Mouse (Mus musculus) embryonic stem cell, embryonic (primary cell): ENCODE measurements at regions not wholly inside any gene's neighbourhood (a gene's known extent, or its start where the extent isn't known, plus 50 kb on each side); places are given as distances from the start of the nearest gene placed in this dataset.
"Not testable (repeated sequence)": the region's sequence is repeated elsewhere in the genome, so short reads cannot be mapped to it uniquely, and the experiment has no call there.

ENCODE experiments used
- CTCF ChIA-PET, 4 experiments: fragments of 300-600 bp in 2 of 4; fragments of 350-600 bp in 2 of 4; sonication (Branson Sonifier 250); formaldehyde crosslinking; loops; one replicate each; lab custom pipeline; 2022; ENCODE audit warnings: inconsistent platforms in 2 of 4; lab: Charles Lee
- POLR2A ChIA-PET, 4 experiments: fragments of 300-600 bp in 2 of 4; fragments of 350-600 bp in 2 of 4; sonication (Branson Sonifier 250); formaldehyde crosslinking; loops; one replicate each; lab custom pipeline; 2022; ENCODE audit warnings: antibody characterized with exemption in 4 of 4, inconsistent platforms in 1 of 4; lab: Charles Lee

DNA sequence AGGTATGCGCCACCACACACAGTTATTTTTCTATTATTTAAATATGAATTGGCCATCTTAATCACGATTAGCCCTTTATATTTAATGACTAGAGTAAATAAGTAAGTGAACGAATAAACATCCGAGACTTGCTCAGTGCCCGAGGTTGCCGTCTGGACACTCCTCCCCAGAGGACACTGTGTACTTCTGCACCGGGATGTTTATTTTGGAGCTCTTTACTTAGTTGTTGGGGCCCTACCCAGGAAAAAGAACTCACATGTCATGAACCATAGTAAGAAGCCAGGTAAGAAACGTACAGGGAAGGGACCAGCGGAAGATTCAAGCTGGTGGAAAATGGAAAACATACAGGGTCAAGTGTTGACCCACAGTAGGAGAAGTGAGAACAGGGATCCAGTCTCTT lies 89.0 kb downstream of the Akr1d1 start:
- ChIA-PET POLR2A (interaction anchor here in 2 of 4 experiments (0.6 to 1.5 kb wide), 6 partner anchors 26 to 254 kb away, joined by 3 to 4 read pairs (median 3); no protein-coding TSS in a partner anchor), CTCF (no interaction called here)

DNA sequence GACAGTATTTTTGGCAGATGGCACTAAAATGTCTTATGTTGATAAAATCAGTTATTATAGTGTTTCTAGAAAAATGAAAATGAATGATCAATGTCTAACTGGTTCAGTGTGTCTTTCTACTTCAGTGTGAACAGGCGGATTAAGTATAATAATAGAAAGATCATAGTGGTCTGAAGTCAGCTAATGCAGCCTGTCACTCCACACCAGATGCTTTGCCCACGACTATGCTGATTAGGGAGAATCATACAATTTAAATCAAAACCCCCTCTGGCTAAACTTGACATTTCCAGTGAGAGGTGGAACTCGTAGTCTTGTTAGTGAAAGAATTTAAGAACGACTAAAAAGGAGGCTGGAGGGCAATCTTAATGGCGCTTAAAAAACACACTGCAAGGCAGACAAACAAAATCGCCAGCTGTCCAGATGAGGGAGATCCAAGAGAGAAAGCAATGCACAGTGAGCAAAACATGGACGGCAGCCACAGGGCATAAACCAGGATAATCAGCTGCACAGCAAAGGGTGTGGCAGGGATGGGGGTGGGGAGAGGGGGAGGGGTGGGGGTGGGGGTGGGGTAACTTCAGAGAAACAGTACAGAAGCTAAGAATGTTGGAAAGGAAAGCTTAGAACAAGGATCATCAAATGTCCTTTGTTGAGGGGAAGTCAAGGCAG lies 91.5 kb downstream of the Akr1d1 start:
- CTCF ChIA-PET, result interaction anchor here (0.6 to 1.5 kb wide), 4 partner anchors 28 to 166 kb away, joined by 3 to 5 read pairs (median 4); no protein-coding TSS in a partner anchor
- POLR2A ChIA-PET, result interaction anchor here in 2 of 4 experiments (0.6 to 1.0 kb wide), 3 partner anchors 8 to 69 kb away, joined by 3 to 4 read pairs (median 3); no protein-coding TSS in a partner anchor

DNA sequence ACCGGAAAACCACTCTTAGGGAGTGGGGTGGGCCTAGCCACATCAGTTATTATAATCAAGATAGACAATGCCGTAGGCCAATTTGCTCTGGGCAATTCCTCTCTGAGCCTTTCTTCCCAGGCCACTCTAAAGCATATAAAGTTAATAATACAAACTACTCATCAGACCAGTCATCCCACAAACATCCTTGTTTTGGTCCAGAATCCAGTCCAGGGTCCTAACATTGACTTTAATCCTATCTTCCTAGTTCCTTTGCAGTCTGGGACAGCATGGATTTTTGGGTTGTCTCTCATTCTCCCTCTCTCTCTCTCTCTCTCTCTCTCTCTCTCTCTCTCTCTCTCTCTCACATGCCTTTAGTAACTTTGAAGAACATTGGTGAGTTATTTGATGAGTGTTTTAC lies 92.3 kb downstream of the Akr1d1 start:
- POLR2A ChIA-PET, result interaction anchor here in 1 of 4 experiments (0.6 to 1.0 kb wide), 3 partner anchors 7 to 112 kb away, joined by 3 to 5 read pairs (median 3); no protein-coding TSS in a partner anchor
- CTCF ChIA-PET, result interaction anchor here in 2 of 4 experiments (0.6 to 1.5 kb wide), 2 partner anchors 30 to 66 kb away, joined by 3 to 6 read pairs; no protein-coding TSS in a partner anchor

DNA sequence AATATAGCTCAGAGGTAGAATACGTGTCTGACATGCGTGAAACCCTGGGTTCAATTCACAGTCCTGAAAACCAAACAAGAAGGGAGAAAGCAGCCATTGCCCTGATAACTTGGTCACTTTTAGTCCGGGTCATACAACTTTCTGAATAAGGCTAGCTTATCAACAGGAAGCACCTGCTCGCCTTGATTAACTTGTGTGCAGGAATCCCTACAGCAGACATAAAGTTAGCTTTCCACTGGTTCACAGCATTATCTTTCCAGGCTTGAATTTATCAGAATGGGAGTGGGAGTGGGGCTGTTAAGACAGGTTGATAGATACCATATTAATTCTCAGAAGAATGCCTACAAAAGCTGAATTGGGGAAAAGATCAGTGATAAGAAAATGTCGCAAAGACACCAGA lies 97.2 kb downstream of the Akr1d1 start:
- ChIA-PET CTCF (interaction anchor here in 1 of 4 experiments (0.8 kb wide), 1 partner anchor 15 kb away, joined by 4 read pairs; no protein-coding TSS in a partner anchor), POLR2A (interaction anchor here in 1 of 4 experiments (1.2 kb wide), 1 partner anchor 17 kb away, joined by 3 read pairs; no protein-coding TSS in a partner anchor)

DNA sequence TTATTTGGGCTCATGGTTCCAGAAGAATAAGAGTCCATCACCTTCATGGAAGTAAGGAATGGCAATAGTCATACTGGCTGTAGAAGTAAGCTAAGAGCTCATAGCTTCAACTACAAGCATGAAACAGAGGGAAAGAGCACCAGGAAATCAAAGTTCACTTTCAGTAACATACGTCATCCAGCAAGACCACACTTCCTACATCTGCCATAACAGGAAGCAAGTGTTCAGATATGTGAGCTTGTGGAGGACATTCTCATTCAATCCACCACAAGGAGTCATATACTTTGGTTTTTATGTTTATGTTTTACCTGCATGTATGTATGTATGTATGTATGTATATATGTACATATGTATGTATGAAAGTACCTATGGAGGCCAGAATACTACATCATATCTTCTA lies 104.0 kb downstream of the Akr1d1 start:
- ChIA-PET POLR2A (interaction anchor here in 1 of 4 experiments (1.0 kb wide), 1 partner anchor 20 kb away, joined by 6 read pairs; no protein-coding TSS in a partner anchor), CTCF (no interaction called here)

DNA sequence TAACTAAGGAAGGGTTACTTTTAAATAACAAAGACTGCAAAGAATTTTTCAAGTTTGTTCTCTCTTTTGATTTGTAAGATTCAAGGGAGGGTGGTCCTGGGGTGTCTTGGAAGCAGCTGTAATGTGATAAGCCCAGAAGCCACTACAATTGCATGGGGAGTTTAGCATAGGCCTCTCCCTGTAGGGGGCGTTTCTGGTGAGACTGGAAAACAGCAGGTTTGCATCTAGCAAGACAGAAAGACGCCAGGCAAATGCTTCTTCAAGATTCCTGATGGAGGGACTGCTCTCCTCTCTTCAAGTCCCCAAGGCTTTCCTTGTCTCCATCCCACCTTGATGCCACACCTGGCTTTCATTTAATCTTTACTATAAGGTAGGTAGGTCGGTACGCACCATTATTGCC lies 112.1 kb downstream of the Akr1d1 start:
- CTCF ChIA-PET, result interaction anchor here in 2 of 4 experiments (0.5 to 1.5 kb wide), 4 partner anchors 16 to 573 kb away, joined by 3 to 4 read pairs (median 3); no protein-coding TSS in a partner anchor

DNA sequence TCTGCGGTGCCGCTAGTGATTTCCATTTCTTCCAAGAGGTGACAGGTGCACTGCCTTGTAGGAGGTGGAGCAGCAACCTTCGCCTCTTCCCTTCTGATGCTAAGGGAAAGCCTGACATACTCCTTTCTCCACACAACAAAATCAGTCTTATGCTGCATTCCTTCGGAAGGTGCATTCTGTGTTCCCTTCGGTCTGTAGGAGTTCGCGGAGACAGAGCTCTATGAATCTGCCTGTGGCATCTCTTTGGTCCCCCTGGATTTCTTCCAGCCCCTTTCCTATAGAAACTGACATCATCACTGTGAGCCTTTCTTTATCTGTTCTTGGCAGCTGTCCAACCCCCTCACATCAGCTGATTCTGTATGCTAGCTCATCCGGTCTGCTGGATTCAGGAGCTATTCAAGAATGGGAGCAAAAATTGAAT lies 112.7 kb downstream of the Akr1d1 start:
- CTCF ChIA-PET, result interaction anchor here in 2 of 4 experiments (0.5 to 1.5 kb wide), 3 partner anchors 53 to 572 kb away, joined by 3 to 4 read pairs (median 3); no protein-coding TSS in a partner anchor
- POLR2A ChIA-PET, result interaction anchor here in 2 of 4 experiments (0.7 to 1.9 kb wide), 3 partner anchors 15 to 249 kb away, joined by 3 to 7 read pairs (median 4); no protein-coding TSS in a partner anchor

More for the DNA sequence above, 112.1 kb downstream of the Akr1d1 start:
- POLR2A ChIA-PET, result no interaction called here

DNA sequence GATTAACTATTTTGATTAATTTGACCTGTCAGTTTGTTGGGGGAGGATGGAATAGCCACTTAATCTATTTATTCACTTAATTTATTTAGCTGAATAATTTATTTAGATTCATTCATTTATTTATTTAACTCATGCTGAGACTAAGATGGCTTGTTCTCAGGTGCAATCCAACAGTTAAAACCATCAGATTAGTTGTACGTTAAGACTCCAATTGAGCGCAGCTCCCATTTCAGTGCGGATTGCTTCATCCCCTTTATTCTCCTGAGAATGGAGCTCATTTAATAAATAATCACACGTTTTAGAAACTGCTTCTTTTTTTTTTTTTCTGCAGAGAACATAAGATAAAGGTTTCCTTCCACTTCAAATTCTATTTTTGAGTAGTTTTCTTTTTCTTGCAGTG lies 113.2 kb downstream of the Akr1d1 start:
- CTCF ChIA-PET, result interaction anchor here in 1 of 4 experiments (0.9 to 1.5 kb wide), 2 partner anchors 53 to 157 kb away, joined by 3 to 4 read pairs; no protein-coding TSS in a partner anchor
- POLR2A ChIA-PET, result interaction anchor here in 2 of 4 experiments (0.7 to 1.9 kb wide), 3 partner anchors 15 to 249 kb away, joined by 3 to 7 read pairs (median 4); no protein-coding TSS in a partner anchor

DNA sequence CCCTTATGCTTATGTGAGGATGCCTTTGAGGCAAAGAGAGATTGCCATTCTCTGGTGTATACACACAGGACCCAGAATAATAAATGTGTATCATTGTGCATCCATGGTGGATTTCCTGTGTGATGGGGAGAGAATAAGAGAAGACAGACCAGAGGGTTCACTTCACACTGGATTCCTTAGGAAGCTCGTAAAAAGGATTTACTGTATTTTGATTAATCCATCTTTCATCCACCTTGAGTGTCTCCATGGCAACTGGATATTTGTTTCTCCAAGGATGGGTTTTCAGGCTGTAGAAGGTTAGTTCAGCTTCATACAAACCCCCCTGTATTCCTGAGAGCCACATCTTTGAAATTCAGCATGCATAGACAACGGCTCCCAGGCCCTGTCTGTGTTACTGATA lies 113.7 kb downstream of the Akr1d1 start:
- POLR2A ChIA-PET, result interaction anchor here in 1 of 4 experiments (1.0 to 1.9 kb wide), 3 partner anchors 13 to 78 kb away, joined by 3 to 7 read pairs (median 3); no protein-coding TSS in a partner anchor
- CTCF ChIA-PET, result interaction anchor here in 1 of 4 experiments (0.9 kb wide), 1 partner anchor 156 kb away, joined by 3 read pairs; no protein-coding TSS in a partner anchor

DNA sequence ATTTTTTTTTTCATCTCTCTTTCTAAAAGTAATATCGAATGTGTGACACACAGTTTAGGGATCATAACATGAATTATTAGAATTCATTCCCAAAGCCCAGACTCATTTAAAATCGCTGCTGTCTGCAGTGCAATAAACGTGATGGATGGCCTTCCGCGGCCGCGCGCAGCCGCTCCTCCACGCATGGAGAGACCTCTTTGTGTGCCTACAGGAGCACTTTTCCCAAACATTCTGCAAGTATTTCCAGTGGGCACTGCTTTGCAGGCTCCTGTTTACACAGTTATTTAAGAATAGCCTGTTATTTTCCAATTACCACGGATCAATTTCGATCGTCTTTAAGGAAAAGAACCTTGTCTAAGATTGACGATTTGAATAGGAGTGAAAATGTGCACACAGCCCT lies 115.6 kb downstream of the Akr1d1 start:
- ChIA-PET POLR2A (interaction anchor here in 1 of 4 experiments (0.5 kb wide), 1 partner anchor 134 kb away, joined by 4 read pairs; no protein-coding TSS in a partner anchor), CTCF (no interaction called here)

DNA sequence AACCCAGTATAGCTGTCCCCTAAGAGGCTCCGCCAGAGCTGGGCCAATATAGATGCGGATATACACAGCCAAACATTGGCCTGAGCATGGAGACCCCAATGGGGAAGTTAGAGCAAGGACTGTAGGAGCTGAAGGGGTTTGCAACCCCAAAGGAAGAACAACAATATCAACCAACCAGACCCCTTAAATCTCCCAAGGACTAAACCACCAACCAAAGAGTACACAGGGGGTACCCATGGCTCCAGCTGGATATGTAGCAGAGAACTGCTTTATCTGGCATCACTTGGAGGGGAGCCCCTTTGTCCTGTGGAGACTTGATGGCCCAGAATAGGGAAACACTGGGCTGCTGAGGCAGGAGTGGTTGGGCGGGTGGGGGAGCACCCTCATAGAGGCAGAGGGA lies 127.3 kb downstream of the Akr1d1 start:
- CTCF ChIA-PET, result not testable (repeated sequence)
- POLR2A ChIA-PET, result interaction anchor here in 3 of 4 experiments (0.7 to 3.4 kb wide), 5 partner anchors 9 to 395 kb away, joined by 3 to 10 read pairs (median 7); no protein-coding TSS in a partner anchor

DNA sequence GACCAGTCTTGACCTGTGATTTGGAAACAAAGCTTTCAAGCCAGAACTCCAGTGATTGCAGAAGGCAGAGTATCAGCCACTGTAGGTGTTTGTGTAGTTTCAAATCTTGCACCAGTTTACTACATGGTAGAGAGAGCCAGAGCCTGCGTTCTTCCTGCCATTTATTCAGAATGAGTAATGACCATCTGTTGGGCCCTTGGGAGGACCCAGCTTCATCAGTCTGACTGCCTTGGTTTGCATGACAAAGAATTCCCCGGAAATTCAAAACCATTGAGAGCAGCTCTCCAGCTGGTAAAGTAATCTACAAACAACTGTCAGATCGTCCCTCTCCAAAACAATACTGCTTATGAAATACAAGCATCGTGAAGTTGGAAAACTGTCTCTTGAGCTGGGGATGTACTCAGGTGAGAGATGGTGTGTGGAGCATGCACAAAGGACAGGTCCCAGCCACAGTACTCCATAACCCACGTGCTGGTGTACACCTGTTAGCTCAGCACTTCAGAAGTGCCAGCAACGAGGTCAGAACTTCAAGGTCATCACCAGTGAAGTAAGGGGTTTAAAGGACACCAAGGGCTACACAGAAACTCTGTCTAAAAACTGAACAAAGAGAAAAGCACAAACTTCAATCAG lies 128.2 kb downstream of the Akr1d1 start:
- POLR2A ChIA-PET, result interaction anchor here (0.6 to 3.4 kb wide), 20 partner anchors 9 to 324 kb away, joined by 3 to 10 read pairs (median 4); partner anchors contain the start of gene Trim24 (in 1 of the 4)
- CTCF ChIA-PET, result interaction anchor here in 2 of 4 experiments (0.5 to 0.7 kb wide), 2 partner anchors 141 to 469 kb away, joined by 3 to 4 read pairs; no protein-coding TSS in a partner anchor

DNA sequence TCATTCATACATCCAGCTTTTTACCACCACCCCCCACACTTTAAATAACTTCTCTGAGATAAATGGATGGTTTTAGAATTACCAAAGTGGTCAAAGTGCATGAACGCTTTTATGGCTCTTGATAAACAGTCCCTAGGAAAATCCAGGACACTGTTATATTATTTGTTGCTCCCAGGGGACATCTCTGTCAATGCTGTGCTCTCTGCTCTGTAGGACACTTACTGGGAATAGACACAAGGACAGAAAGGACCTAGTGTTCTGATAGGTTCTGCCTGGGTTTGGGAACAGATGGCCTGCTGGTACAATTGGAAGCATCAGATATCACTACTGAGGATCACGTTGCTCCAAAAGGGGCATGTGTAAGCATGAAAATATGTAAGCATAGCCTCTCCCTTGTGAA lies 132.8 kb downstream of the Akr1d1 start:
- POLR2A ChIA-PET, result interaction anchor here in 2 of 4 experiments (0.6 to 1.0 kb wide), 2 partner anchors 16 to 1167 kb away, joined by 3 read pairs; no protein-coding TSS in a partner anchor
- CTCF ChIA-PET, result no interaction called here

DNA sequence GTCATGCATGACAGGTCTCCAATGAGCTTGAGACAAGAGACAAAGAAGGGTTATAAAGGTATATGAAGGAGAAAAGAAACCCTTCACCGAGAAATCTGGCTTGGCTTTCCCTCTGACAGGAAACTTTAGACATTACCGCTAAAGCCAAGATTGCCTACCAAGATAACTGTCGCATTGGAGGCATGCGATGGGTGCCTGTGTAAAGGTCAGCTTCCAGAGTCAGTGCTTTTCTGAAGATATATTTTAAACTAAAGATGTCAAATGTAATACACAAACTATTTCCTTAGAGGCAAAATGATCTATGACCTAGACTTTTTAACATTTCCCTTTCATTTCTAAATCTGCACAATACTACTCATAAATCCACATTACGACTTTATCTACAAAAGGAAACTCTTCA lies 135.6 kb downstream of the Akr1d1 start:
- CTCF ChIA-PET, result no interaction called here
- POLR2A ChIA-PET, result interaction anchor here in 1 of 4 experiments (0.8 kb wide), 1 partner anchor 44 kb away, joined by 3 read pairs; no protein-coding TSS in a partner anchor

DNA sequence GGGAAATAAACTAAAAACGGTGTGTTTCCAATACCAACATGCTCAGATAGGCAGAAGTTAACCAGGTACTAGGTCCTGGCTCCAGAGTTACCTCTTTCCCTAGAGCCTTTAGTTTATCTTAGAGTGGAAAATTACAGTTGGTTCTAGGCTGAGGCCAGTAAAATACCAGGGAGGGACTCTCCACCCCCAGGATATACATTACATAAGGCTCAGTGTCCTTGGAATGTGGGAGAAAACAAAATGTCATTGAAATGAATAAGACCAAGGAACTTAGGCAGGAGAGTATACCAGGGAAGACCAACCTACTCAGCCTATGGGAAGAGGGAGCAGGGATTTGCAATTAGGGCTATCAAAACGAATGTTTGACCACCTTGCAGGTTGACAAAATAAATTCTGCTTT lies 139.4 kb downstream of the Akr1d1 start:
- ChIA-PET CTCF (no interaction called here), POLR2A (interaction anchor here in 2 of 4 experiments (0.9 to 2.4 kb wide), 2 partner anchors 11 kb away, joined by 3 to 10 read pairs; no protein-coding TSS in a partner anchor)

DNA sequence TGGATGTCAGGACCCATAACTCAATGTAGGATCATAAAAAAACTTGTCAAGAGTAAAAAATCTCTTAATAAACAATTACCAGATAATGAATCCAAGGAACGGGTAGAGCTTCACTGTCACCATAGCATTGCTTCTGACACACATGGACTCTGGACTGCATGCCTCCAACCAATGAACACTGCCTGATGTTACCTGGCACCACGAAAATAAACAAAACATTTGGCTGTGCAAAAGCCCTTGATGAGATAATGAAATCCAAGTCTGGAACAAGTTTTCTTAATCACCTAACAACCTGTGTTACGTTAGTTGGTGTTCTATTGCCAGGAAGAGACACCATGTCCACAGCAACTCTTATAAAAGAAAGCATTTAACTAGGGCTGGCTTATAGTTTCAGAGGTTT lies 140.7 kb downstream of the Akr1d1 start:
- CTCF ChIA-PET, result no interaction called here
- POLR2A ChIA-PET, result interaction anchor here in 1 of 4 experiments (2.4 kb wide), 1 partner anchor 12 kb away, joined by 10 read pairs; no protein-coding TSS in a partner anchor

DNA sequence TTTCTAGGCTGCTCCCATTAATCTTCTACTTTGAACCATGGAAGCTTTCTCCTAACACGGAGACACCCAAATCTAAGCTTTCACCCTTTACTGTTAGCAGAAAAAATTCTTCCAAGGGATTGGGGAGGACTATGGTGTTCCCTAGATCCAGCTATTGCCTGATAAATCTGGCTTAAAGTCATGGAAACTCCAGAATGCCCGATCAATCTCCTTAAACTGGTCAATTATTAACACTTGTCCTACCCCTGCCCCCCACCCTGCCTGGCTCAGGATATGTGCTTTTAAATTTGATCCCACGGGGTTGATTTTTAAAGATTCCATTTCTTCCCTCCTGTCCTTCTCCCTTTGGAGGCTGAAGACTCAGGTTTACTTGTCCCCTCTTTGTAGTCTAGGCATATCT lies 149.9 kb downstream of the Akr1d1 start:
- POLR2A ChIA-PET, result interaction anchor here in 1 of 4 experiments (0.6 to 0.7 kb wide), 4 partner anchors 18 to 209 kb away, joined by 3 read pairs; no protein-coding TSS in a partner anchor
- CTCF ChIA-PET, result interaction anchor here in 1 of 4 experiments (0.6 kb wide), 1 partner anchor 169 kb away, joined by 4 read pairs; no protein-coding TSS in a partner anchor

DNA sequence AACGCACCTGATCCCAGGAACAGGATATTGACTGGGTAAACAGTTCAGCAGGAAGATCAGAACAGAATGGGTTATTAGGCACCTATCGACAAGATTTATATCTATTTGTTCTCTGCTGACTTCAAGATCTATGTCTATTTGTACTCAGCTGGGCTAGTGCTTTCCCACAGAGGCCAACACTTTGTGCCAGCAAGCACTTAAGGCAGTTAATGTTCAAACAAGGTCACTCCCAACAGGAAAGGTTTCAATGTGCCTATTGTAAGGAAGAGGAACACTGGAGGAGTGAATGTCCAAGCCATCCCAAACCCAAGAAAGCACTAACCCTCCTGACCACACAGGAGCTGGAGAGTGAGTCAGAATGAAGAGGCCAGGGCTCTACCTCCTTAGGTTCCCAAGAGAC lies 151.4 kb downstream of the Akr1d1 start:
- CTCF ChIA-PET, POLR2A ChIA-PET: not testable (repeated sequence)
